Mouse (Mus musculus) CD4-positive, CD25-positive, alpha-beta regulatory T cell, adult 2 months (primary cell): ENCODE measurements around the gene Hist1h2ai.
A peak's percentile ranks its signal among the peaks of the same experiment; 100 is the strongest.

ENCODE experiments used
- DNase-seq: peaks from one replicate; pipeline ENCODE4 v3.0.0-alpha.2; 2012; ENCODE audit warnings: low read depth, low spot score

Gene Hist1h2ai

DNA sequence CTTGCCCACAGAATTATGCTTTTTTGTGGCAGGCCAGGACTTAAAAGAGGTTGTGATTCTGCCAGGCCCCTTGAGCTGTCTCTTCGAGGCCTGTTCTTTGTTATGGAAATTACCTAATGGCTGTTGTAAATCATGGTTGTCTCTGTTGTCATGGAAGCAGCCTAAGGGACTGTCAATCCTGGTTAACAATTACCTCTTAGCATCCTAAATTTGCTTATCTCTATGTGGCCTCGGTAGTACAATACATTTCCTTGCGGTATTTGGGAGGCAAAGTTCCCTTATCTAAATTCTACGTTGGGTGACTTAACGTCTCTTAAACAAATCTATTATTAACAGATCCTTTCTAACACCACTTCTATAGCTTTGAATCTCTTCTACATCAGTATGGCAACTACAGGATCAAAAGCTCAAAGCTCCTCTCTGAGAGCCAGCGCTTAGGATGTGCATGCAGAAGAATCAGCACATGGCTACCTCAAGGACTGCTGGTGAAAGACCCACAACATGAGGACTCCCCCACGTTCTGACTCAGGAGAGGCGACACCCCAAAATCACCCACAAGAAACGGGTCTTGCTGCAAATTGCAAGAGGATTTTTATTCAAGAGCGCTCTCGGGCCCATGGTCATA, 11.8 kb downstream of the Hist1h2ai start:
- no peak for DNase-seq

GRCm38 (mm10) chr13:21729544-21729943, 13.3 kb downstream of the Hist1h2ai start:
- no peak for DNase-seq

DNA sequence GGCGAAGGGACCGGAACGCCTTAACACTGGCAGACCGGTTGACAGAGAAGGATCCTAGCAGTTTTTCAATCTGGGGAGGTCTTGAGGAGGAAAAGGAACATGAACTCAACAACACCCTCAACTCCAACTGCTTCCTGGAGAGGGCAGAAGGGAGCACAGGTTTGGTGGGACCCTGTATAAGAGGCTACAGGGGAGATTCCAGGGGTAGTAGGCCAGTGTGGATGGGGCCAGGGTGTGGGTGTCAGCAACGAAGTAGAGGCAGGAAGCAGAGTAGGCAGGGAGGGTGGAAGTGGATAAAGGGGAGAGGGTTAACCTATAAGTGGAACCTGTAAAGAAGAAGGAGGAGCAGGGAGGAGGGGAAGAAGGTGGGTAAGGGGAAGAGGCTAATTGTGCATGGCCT, 17.2 kb downstream of the Hist1h2ai start:
- peak; percentile 20 for DNase-seq

DNA sequence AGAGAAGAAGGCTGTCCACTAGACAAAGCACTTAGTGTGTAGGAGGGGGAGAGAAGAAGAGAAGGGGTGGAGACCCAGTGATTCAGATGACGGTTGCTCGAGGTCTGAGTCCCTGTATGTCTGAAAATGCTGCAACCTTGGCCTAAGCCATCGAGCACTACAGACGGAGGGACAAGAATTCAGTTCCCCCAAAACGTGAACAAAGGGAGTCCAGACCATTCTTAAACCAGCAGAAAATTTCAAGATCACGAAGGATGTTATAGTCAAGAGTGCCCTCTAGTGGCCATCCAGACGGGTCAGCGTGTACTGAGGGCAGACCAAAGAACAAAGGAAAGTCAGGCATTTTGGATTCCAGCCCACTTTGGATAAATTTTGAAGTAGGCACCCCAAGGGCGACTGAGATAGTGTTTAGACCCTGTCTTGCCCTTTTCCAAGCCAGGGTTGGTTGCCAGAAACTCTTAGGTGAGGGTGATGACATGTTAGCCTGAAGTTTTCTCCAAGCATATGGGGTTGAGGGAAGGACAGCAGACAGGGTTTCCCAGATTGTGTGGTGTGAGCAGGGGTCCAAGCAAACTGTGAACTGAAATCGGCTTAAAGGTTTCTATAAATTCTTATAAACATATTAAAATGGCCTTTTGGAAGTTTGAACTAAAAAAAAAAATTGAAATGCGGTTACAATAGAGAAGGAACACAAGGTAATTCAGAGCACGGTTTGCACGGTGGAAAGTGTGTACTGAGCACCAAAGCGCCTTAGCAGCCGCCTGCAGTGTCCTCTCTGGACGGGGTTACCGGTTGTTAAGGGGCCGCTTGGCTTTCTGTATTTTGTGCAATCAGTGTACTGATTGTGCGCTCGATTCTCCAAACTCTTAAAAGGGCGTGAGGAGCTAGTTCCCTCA, 18.0 kb downstream of the Hist1h2ai start:
- peak; percentile 86 for DNase-seq

DNA sequence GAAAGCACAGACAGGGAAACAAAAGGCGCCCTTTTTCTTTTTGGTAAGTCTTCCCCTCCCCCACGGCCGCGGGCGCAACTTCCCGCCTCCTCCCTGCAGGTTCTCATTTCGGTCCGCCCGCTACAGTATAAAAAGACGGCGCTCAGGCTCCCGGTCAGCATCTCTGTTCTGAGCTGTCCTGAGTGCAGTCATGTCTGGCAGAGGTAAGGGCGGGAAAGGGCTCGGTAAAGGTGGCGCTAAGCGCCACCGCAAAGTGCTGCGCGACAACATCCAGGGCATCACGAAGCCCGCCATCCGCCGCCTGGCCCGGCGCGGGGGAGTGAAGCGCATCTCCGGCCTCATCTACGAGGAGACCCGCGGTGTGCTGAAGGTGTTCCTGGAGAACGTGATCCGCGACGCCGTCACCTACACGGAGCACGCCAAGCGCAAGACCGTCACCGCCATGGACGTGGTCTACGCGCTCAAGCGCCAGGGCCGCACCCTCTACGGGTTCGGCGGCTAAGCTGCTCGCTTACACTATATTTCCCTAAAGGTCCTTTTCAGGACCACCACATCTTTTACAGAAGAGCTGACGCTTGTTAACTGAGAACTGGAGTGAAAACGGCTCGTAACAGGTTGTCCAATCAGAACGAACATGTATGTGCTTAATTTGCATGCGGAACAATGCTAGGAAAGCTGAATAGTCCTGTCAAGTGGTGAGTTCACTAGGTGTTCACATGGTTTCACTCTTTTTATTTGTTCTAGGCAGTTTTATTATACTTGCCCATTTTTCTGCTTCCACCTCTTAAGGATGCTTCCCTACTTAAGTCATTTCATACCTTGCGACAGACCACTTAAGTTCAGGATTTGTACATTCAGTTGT, 18.9 kb downstream of the Hist1h2ai start, which contains the start of gene Hist1h4j:
Gene Hist1h4j (plus strand): TSS at position 159 of the 862 bp plus-strand sequence.
- peak; percentile 80 for DNase-seq

GRCm38 (mm10) chr13:21745006-21745405, 28.8 kb downstream of the Hist1h2ai start:
- DNase-seq: no peak

GRCm38 (mm10) chr13:21749387-21750158, 33.4 kb downstream of the Hist1h2ai start:
- peak; percentile 44 for DNase-seq

GRCm38 (mm10) chr13:21750159-21751017, 34.2 kb downstream of the Hist1h2ai start, which contains the start of gene Hist1h4k:
Gene Hist1h4k (minus strand): TSS chr13:21750505.
- peak; percentile 88 for DNase-seq

- no peak for DNase-seq
Measured at GRCm38 (mm10) chr13:21751417-21751816, 35.2 kb downstream of the Hist1h2ai start.

GRCm38 (mm10) chr13:21751827-21752226, 35.6 kb downstream of the Hist1h2ai start:
- DNase-seq: no peak

DNA sequence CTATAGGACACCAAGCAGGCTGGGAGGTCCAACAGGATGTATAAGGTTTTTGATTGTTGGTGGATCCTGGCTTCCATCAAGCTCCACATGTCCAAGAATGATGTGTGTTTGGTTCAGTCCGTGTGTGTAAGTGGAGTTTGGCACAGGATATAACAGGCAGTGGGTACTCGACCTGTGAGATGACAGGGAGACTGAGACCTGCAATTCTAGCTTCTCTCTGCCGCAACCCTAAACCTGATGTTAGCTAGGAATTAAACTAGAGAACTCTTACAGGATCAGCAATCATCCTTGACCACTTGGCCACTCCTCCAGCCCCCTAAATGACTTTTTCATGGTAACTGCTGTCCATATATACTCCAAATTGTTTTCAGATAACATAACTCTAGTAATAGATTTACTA, 36.1 kb downstream of the Hist1h2ai start:
- no peak for DNase-seq

DNA sequence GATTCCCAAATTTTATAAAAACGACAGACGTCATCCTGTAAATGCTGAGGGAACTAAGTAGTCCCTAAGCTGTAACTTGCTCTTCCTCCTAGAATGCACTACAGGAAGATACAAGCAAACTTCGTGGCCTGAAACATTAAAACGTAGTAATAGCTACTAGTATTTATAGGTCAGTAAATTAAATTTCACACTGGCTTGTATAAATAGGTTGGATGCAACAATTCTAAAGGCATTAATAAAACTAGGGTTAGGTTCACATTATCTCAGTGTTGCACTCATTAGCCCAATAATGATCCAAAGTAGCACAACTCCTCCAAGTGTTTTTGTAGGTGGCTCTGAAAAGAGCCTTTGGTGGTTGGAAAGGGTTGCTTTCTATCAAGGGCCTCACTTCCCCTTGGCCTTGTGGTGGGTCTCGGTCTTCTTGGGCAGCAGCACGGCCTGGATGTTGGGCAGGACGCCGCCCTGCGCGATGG, 36.9 kb downstream of the Hist1h2ai start:
- no peak for DNase-seq

GRCm38 (mm10) chr13:21753524-21754285, 37.5 kb downstream of the Hist1h2ai start, which contains the start of the genes Hist1h2ak and Hist1h2bn:
Gene Hist1h2ak (minus strand): TSS chr13:21753827.
Gene Hist1h2bn (plus strand): TSS chr13:21754123.
- peak; percentile 90 for DNase-seq

DNA sequence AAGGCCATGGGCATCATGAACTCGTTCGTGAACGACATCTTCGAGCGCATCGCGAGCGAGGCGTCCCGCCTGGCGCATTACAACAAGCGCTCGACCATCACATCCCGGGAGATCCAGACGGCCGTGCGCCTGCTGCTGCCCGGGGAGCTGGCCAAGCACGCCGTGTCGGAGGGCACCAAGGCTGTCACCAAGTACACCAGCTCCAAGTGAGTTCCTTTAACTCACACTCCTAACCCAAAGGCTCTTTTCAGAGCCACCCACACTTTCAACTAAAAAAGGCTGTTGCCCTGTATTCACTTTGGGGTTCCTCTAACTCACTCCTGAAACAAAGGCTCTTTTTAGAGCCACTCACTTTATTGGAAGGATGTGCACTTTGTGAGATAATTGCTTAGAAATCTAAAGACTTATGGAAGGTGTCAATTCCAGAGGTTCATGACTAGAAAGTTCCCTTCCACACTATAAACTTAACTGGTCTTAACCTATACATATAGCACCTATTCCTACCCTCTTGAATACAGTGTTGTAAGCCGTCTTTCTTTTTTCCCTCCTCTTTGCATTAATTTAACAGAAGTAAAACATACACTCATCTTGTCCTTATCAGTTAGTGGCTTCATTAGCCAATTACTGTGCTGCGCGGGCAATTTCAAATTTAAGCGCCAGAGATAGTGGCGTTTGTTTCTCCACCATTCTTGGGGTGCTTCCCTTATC, 38.2 kb downstream of the Hist1h2ai start:
- peak; percentile 64 for DNase-seq

DNA sequence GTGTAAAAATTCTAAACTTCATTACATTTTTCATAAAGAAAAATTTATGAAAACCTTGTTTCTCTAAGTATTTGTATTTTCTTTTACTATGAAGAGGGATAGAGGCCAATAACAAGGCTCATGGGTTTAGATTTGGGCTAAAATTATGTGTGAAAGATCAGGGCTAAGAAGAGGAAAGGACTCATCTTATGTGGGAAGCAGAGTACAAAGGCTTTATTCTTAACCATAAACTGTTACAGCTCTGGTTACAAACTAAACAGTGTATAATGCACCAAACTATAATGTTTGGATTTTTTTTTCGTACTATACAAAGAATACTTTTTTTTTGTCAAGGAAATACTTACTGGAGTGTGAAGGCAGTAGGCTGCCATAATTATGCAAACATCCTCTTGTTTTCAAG, 39.5 kb downstream of the Hist1h2ai start:
- no peak for DNase-seq
